Mouse (Mus musculus) MEL (cell line): Measurements from ENCODE around the gene Asb4. TPM values are rescaled to one million over a fixed set of nuclear protein-coding genes. Genes with fewer than 3 reads are reported as not detected.

Source experiments
- DNase-seq: peaks from one replicate; pipeline ENCODE4 v3.0.0; 2011; ENCODE audit warnings: low read depth, low spot score
- H3K27ac ChIP-seq: 2 replicates; pipeline ENCODE4 v1.5.1; 2012; ENCODE audit warnings: low read depth, mild to moderate bottlenecking, control low read depth, low read length, moderate library complexity; ENCODE audit not compliant: control insufficient read depth
- H3K27me3 ChIP-seq, 2 experiments: fragments of 150-350 bp in 1 of 2; sonication (generic) in 1 of 2; 2 replicates each; pipeline ENCODE4 v1.6.1; 2012; ENCODE audit warnings: low read length in 2 of 2, mild to moderate bottlenecking in 2 of 2, improper control_type of control experiment in 1 of 2, moderate library complexity in 1 of 2; ENCODE audit not compliant: insufficient read depth in 2 of 2, control insufficient read depth in 1 of 2
- H3K36me3 ChIP-seq, 2 experiments: 2 replicates each; pipeline ENCODE4 v1.6.1; 2012 to 2014; ENCODE audit warnings: low read length in 2 of 2, improper control_type of control experiment in 1 of 2, inconsistent platforms in 1 of 2, mild to moderate bottlenecking in 1 of 2; ENCODE audit not compliant: insufficient read depth in 2 of 2, control insufficient read depth in 1 of 2
- H3K4me1 ChIP-seq, 2 experiments: fragments of 150-350 bp in 1 of 2; sonication (generic) in 1 of 2; 2 replicates each; pipeline ENCODE4 v1.6.1; 2012; ENCODE audit warnings: low read length in 2 of 2, improper control_type of control experiment in 1 of 2, mild to moderate bottlenecking in 1 of 2; ENCODE audit not compliant: insufficient read depth in 2 of 2, control insufficient read depth in 1 of 2
- H3K4me3 ChIP-seq, 2 experiments: fragments of 150-350 bp in 1 of 2; sonication (generic) in 1 of 2; 2 replicates each; pipeline ENCODE4 v1.5.1; 2012; ENCODE audit warnings: low read depth in 2 of 2, low read length in 2 of 2, mild to moderate bottlenecking in 2 of 2, moderate library complexity in 2 of 2, control low read depth in 1 of 2, improper control_type of control experiment in 1 of 2; ENCODE audit not compliant: control insufficient read depth in 1 of 2, insufficient read depth in 1 of 2
- H3K79me2 ChIP-seq: 2 replicates; pipeline ENCODE4 v1.6.1; 2012; ENCODE audit warnings: mild to moderate bottlenecking, low read length, moderate library complexity; ENCODE audit not compliant: control insufficient read depth, poor library complexity, insufficient read depth
- H3K9ac ChIP-seq: 2 replicates; pipeline ENCODE4 v1.6.1; 2012; ENCODE audit warnings: low read depth, mild to moderate bottlenecking, control low read depth, low read length, moderate library complexity; ENCODE audit not compliant: control insufficient read depth, poor library complexity, severe bottlenecking
- H3K9me3 ChIP-seq: fragments of 150-350 bp; sonication (generic); replicated peaks from 2 replicates; pipeline ENCODE4 v1.6.1; 2012; ENCODE audit warnings: mild to moderate bottlenecking, low read length, improper control_type of control experiment, moderate library complexity; ENCODE audit not compliant: insufficient read depth
- BHLHE40 ChIP-seq: IDR thresholded peaks from 2 replicates; pipeline ENCODE4 v1.6.1; 2012; ENCODE audit warnings: low read depth, mild to moderate bottlenecking, inconsistent platforms, low read length, improper control_type of control experiment, borderline replicate concordance
- CHD1 ChIP-seq: IDR thresholded peaks from 2 replicates; pipeline ENCODE4 v1.6.1; 2012; ENCODE audit warnings: low read depth, mild to moderate bottlenecking, inconsistent platforms, low read length, improper control_type of control experiment
- CHD2 ChIP-seq: IDR thresholded peaks from 2 replicates; pipeline ENCODE4 v1.6.1; 2011; ENCODE audit warnings: low read length, improper control_type of control experiment
- CTCF ChIP-seq, 3 experiments: IDR thresholded peaks in 2 of 3; conservative IDR thresholded peaks in 1 of 3; 2 replicates each; pipeline ENCODE4 v1.5.1; 2011 to 2012; ENCODE audit warnings: low read length in 3 of 3, low read depth in 2 of 3, mild to moderate bottlenecking in 2 of 3, improper control_type of control experiment in 1 of 3, inconsistent platforms in 1 of 3, mixed read lengths in 1 of 3, moderate library complexity in 1 of 3; ENCODE audit not compliant: control insufficient read depth in 1 of 3, insufficient read depth in 1 of 3, poor library complexity in 1 of 3, severe bottlenecking in 1 of 3
- E2F4 ChIP-seq: IDR thresholded peaks from 2 replicates; pipeline ENCODE4 v1.6.1; 2011; ENCODE audit warnings: low read depth, low read length, improper control_type of control experiment, borderline replicate concordance
- ETS1 ChIP-seq: IDR thresholded peaks from 2 replicates; pipeline ENCODE4 v1.6.1; 2012; ENCODE audit warnings: low read depth, mild to moderate bottlenecking, inconsistent platforms, low read length, improper control_type of control experiment, moderate library complexity
- GABPA ChIP-seq: IDR thresholded peaks from 2 replicates; pipeline ENCODE4 v1.6.1; 2012; ENCODE audit warnings: low read depth, mild to moderate bottlenecking, inconsistent platforms, low read length, improper control_type of control experiment, moderate library complexity
- JUND ChIP-seq: IDR thresholded peaks from 2 replicates; pipeline ENCODE4 v1.6.1; 2011; ENCODE audit warnings: low read depth, mild to moderate bottlenecking, improper control_type of control experiment, low read length
- MAFK ChIP-seq: IDR thresholded peaks from 2 replicates; pipeline ENCODE4 v1.6.1; 2011; ENCODE audit warnings: low read depth, mild to moderate bottlenecking, low read length, improper control_type of control experiment, borderline replicate concordance
- MAX ChIP-seq: IDR thresholded peaks from 2 replicates; pipeline ENCODE4 v1.6.1; 2011; ENCODE audit warnings: low read length, improper control_type of control experiment
- MAZ ChIP-seq: IDR thresholded peaks from 2 replicates; pipeline ENCODE4 v1.6.1; 2012; ENCODE audit warnings: low read depth, mild to moderate bottlenecking, inconsistent platforms, low read length, improper control_type of control experiment
- MYB ChIP-seq: IDR thresholded peaks from 2 replicates; pipeline ENCODE4 v1.6.1; 2011; ENCODE audit warnings: mild to moderate bottlenecking, low read depth, low read length, improper control_type of control experiment
- NELFE ChIP-seq: IDR thresholded peaks from 2 replicates; pipeline ENCODE4 v1.6.1; 2011; ENCODE audit warnings: low read depth, low read length, improper control_type of control experiment
- NRF1 ChIP-seq: IDR thresholded peaks from 2 replicates; pipeline ENCODE4 v1.6.1; 2014; ENCODE audit warnings: low read depth, mild to moderate bottlenecking, inconsistent platforms, low read length, improper control_type of control experiment, moderate library complexity; ENCODE audit not compliant: poor library complexity, insufficient read depth, severe bottlenecking
- POLR2A ChIP-seq, 2 experiments: IDR thresholded peaks; 2 replicates each; pipeline ENCODE4 v1.6.1; 2011 to 2012; ENCODE audit warnings: low read length in 2 of 2, mild to moderate bottlenecking in 2 of 2, control low read depth in 1 of 2, improper control_type of control experiment in 1 of 2, low read depth in 1 of 2, moderate library complexity in 1 of 2; ENCODE audit not compliant: control insufficient read depth in 1 of 2, insufficient read depth in 1 of 2, poor library complexity in 1 of 2
- POLR2AphosphoS2 ChIP-seq: IDR thresholded peaks from 2 replicates; pipeline ENCODE4 v1.6.1; 2011; ENCODE audit warnings: low read length, improper control_type of control experiment
- RAD21 ChIP-seq: IDR thresholded peaks from 2 replicates; pipeline ENCODE4 v1.6.1; 2011; ENCODE audit warnings: mild to moderate bottlenecking, low read depth, low read length, improper control_type of control experiment
- SIN3A ChIP-seq: IDR thresholded peaks from 2 replicates; pipeline ENCODE4 v1.6.1; 2012; ENCODE audit warnings: low read length, improper control_type of control experiment, inconsistent platforms
- SMC3 ChIP-seq: IDR thresholded peaks from 2 replicates; pipeline ENCODE4 v1.6.1; 2011; ENCODE audit warnings: low read depth, low read length, improper control_type of control experiment
- TAL1 ChIP-seq: IDR thresholded peaks from 2 replicates; pipeline ENCODE4 v1.6.1; 2012; ENCODE audit warnings: mild to moderate bottlenecking, inconsistent platforms, low read length, moderate library complexity, mixed read lengths
- TBP ChIP-seq: IDR thresholded peaks from 2 replicates; pipeline ENCODE4 v1.8.0; 2011; ENCODE audit warnings: low read depth, low read length, improper control_type of control experiment
- UBTF ChIP-seq: IDR thresholded peaks from 2 replicates; pipeline ENCODE4 v1.6.1; 2012; ENCODE audit warnings: low read depth, mild to moderate bottlenecking, inconsistent platforms, low read length, improper control_type of control experiment, moderate library complexity, borderline replicate concordance; ENCODE audit not compliant: insufficient read depth
- USF1 ChIP-seq: IDR thresholded peaks from 2 replicates; pipeline ENCODE4 v1.6.1; 2014; ENCODE audit warnings: low read depth, mild to moderate bottlenecking, inconsistent platforms, low read length, improper control_type of control experiment, moderate library complexity
- ZC3H11A ChIP-seq: IDR thresholded peaks from 2 replicates; pipeline ENCODE4 v1.6.1; 2012; ENCODE audit warnings: low read depth, mild to moderate bottlenecking, inconsistent platforms, low read length, improper control_type of control experiment
- ZNF384 ChIP-seq: IDR thresholded peaks from 2 replicates; pipeline ENCODE4 v1.6.1; 2012; ENCODE audit warnings: low read depth, mild to moderate bottlenecking, inconsistent platforms, low read length, improper control_type of control experiment
- polyA plus RNA-seq, 2 experiments: library from polyadenylated mRNA; stranded (reverse) in 1 of 2; unstranded in 1 of 2; fragments of >175 nt in 1 of 2; fragments of >200 nt in 1 of 2; gene quantifications; 2 replicates each; pipeline versions ENCODE4 v1.2.1 to v1.2.4; 2012; ENCODE audit warnings: low replicate concordance in 2 of 2, low read depth in 1 of 2; ENCODE audit not compliant: insufficient read length in 2 of 2, insufficient read depth in 1 of 2, missing spikeins in 1 of 2
- total RNA-seq: library from RNA; depleted of rRNA; stranded (reverse); fragments of 300-350 nt; gene quantifications from 2 replicates; pipeline ENCODE4 v1.2.3, GENCODE M21; 2012

The Asb4 gene
- total and polyA plus RNA-seq, 3 experiments: not detected

DNA sequence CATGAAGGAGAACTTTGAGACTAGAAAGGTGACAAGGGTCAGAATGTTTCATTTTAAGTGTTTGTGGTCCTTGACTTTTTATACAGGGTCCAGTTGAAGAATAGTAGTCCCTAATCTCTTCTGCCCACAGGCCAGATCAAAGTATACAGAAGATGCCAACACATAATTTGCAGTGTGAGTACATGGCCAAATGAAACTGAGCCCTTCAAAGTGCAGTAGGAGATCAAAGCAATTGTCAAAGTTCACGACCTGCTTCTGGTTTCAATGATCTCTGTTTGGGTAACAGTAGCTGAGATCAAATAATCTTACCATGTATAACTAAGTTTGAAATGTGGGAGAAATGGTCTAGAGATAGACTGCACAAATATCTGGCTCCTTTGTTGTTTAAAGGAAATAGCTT is 90.8 kb downstream of the Asb4 start:
- no peak for DNase-seq
- H3K36me3 ChIP-seq: no peaks in the 10 kb centered on the region
- no peak for TF ChIP-seq MAFK
- no peak for TF ChIP-seq NELFE
- TF ChIP-seq NRF1: no peak
- no peak for TF ChIP-seq E2F4
- TF ChIP-seq SMC3: no peak
- TF ChIP-seq MYB: no peak
- no peak for TF ChIP-seq POLR2AphosphoS2
- no peak for TF ChIP-seq ZNF384
- no peak for TF ChIP-seq CHD1
- TF ChIP-seq SIN3A: no peak
- TF ChIP-seq MAX: no peak
- TF ChIP-seq USF1: no peak
- TF ChIP-seq JUND: no peak
- H3K27me3 ChIP-seq: peaks cover 0 to 3% of the 10 kb centered on the region in 2 experiments; a peak in 3 of 4 replicates
- H3K9ac ChIP-seq: no peak overlapping the region
- no peak overlapping the region for H3K27ac ChIP-seq
- no peaks in the 10 kb centered on the region for H3K79me2 ChIP-seq
- no peaks in the 10 kb centered on the region for H3K9me3 ChIP-seq
- H3K4me3 ChIP-seq: no peak overlapping the region
- H3K4me1 ChIP-seq: no peaks in the 10 kb centered on the region

DNA sequence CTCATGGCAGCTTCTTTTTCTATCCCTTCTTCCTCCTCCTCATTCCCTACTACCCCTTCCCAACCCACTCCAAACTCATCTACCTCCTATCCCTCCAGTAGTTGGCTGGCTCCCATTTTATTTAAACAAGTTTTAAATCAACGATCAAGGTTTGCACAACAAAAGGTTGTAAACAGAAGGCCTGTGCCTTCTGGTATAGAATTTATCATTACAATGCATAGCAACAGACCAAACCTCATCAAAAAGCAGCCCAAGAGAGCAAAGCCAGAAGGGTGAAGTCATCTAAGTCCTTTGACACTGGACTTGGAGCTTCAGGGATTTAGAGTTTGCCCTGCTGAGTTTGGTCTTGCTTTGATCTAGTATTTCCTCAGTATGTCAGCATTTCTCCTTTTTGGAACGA is 97.9 kb downstream of the Asb4 start:
- H3K79me2 ChIP-seq: no peaks in the 10 kb centered on the region
- H3K27me3 ChIP-seq: no peaks in the 10 kb centered on the region
- no peak overlapping the region for H3K27ac ChIP-seq
- H3K36me3 ChIP-seq: no peaks in the 10 kb centered on the region
- H3K4me3 ChIP-seq: no peak overlapping the region
- no peak for TF ChIP-seq TBP
- TF ChIP-seq ETS1: no peak
- no peak for TF ChIP-seq POLR2A (IDR thresholded peaks at IDR 0.05; ENCODE audit: control insufficient read depth in 1 of 2, insufficient read depth in 1 of 2, low read depth in 1 of 2, low read length in 2 of 2, poor library complexity in 1 of 2)
- TF ChIP-seq GABPA: no peak
- TF ChIP-seq RAD21: no peak
- TF ChIP-seq ZC3H11A: no peak
- no peak for TF ChIP-seq MAZ
- TF ChIP-seq UBTF: no peak
- no peak for TF ChIP-seq CTCF (IDR thresholded peaks at IDR 0.05 in 2 of 3, conservative IDR thresholded peaks at IDR 0.05 in 1 of 3; ENCODE audit: control insufficient read depth in 1 of 3, insufficient read depth in 1 of 3, low read depth in 2 of 3, low read length in 3 of 3, poor library complexity in 1 of 3, severe bottlenecking in 1 of 3)
- no peak for TF ChIP-seq TAL1
- no peak for TF ChIP-seq SIN3A
- no peak for TF ChIP-seq JUND
- TF ChIP-seq CHD2: no peak
- TF ChIP-seq BHLHE40: no peak
- no peak for TF ChIP-seq NRF1
- no peaks in the 10 kb centered on the region for H3K4me1 ChIP-seq
- DNase-seq: no peak
- H3K9me3 ChIP-seq: no peaks in the 10 kb centered on the region
- H3K9ac ChIP-seq: no peak overlapping the region
